Mouse (Mus musculus) heart, adult 10 weeks (tissue): ENCODE data around the gene Dnaic1. TPM values are rescaled to one million over a fixed set of nuclear protein-coding genes. Genes with fewer than 3 reads are reported as not detected.

Experiments used
- polyA plus RNA-seq: library from polyadenylated mRNA; stranded (reverse); fragments of 350-450 nt; fragmentation: Illumina TruSeq; extraction: RNeasy Lipid Tissue Mini Kit (QIAGEN cat#74804); gene quantifications from one replicate; pipeline ENCODE4 v1.2.3, GENCODE M21; 2014; ENCODE audit warnings: low read depth, low replicate concordance

The Dnaic1 gene
- 2.3 TPM for polyA plus RNA-seq

GRCm38 (mm10) chr4:41569411-41569885, at the start of gene Dnaic1, which contains the start of gene Fam219a:
TSS of gene Dnaic1 (plus strand) at chr4:41569775.
TSS of gene Fam219a (minus strand) at chr4:41569538.

GRCm38 (mm10) chr4:41639913-41640507, 70.4 kb downstream of the Dnaic1 start, which contains the start of gene Enho:
TSS of gene Enho (minus strand) at chr4:41640324.

Other genes starting within 250 kb of the Dnaic1 start
- gene Ubap1, start 220.8 kb upstream of the Dnaic1 start, polyA plus RNA-seq = 38.3 TPM
- 0.08 TPM for gene Kif24, start 104.9 kb upstream of the Dnaic1 start, polyA plus RNA-seq
- 39.1 TPM for gene Nudt2, start 104.6 kb upstream of the Dnaic1 start, polyA plus RNA-seq
- 7.1 TPM for gene AI464131, start 66.7 kb upstream of the Dnaic1 start, polyA plus RNA-seq
- gene 1110017D15Rik, start 52.4 kb upstream of the Dnaic1 start, polyA plus RNA-seq = not detected
- gene Fam219a, start 237 bp upstream of the Dnaic1 start, polyA plus RNA-seq = 15.1 TPM
- gene Enho, start 70.5 kb downstream of the Dnaic1 start, polyA plus RNA-seq = 10.1 TPM
- gene Cntfr, start 127.3 kb downstream of the Dnaic1 start, polyA plus RNA-seq = 6.3 TPM
- gene Il11ra1, start 130.2 kb downstream of the Dnaic1 start, polyA plus RNA-seq = 114 TPM
- 27.5 TPM for gene Rpp25l, start 143.8 kb downstream of the Dnaic1 start, polyA plus RNA-seq
- 70.5 TPM for gene Dctn3, start 153.4 kb downstream of the Dnaic1 start, polyA plus RNA-seq
- gene Arid3c, start 161.4 kb downstream of the Dnaic1 start, polyA plus RNA-seq = not detected
- 65.1 TPM for gene Galt, start 185.5 kb downstream of the Dnaic1 start, polyA plus RNA-seq
- gene Sigmar1, start 186.4 kb downstream of the Dnaic1 start, polyA plus RNA-seq = 24.3 TPM
- 25.4 TPM for gene Ccl27a, start 204.5 kb downstream of the Dnaic1 start, polyA plus RNA-seq